Mouse (Mus musculus): ENCODE data around the gene Mthfd2l.

The Mthfd2l gene

DNA sequence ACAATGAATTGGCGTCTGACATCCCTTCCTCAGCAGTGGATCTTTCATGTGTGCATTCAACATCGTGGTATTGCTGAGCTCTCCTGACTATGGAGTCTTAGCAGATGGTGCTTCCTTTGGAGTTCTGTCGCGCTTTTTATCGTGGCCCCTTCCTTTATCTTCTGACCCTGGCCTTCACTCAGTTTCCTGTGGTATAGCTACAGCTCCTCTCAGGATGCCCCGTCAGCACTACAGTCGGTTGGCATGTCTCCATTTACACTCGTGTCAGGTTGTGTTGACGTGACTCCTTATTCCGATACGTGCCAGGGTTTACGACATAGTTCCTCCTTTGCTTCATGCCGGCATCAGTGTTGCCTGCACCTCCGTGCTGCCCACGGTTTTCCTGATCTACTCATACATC is 18.6 kb downstream of the Mthfd2l start:
- no peak for DNase-seq (ENCODE audit: low read depth)

DNA sequence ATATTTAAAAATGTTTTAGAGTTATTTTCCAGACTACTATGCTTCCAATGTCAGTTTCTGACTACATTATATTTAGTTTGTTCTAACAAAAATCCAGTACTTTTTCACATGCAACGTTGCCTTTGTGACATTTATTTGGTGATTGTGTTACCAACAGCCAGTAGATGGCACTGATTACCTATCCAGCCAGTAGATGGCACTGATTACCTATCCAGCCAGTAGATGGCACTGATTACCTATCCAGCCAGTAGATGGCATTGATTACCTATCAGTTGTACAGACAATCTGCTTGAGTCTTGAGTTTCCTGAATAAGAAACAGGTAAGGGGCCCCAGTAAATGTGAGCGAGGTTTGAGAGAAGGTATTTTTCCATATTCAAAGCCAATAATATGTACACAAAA is 20.6 kb downstream of the Mthfd2l start:
- peak; percentile 53 for DNase-seq (ENCODE audit: low read depth)

DNA sequence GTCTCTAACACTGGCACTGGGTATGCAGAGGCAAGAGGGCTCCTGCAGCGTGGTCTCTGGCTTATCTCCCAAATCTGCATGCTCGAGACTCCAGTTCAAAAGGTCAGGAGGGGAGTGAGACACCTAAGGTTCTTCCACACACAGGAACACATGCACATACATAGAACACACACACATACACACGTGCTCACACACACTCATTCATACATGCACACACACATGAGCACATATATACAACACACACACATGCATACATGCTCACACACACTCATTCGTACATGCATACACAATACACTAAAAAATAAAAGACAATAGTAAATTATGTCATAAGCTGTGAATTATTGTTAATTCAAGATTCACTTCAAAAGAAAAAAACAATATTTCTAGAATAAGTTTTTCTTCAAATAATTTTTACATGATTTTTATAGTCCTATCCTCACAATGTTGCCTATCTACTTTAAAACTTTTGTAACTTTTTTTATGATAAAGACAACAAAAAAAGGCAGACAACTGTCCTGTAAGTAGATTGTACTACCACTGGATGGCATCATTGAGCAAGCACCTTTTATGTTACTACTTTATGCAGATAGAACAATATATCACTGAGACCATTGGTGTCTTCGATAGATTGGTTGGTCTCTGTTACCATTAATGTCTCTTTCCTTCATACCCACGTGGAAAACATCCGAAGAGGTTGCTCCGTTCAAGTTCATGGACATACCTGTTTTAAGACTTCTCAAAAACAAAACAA is 22.0 kb downstream of the Mthfd2l start:
- DNase-seq (ENCODE audit: low read depth): peak; percentile 56

DNA sequence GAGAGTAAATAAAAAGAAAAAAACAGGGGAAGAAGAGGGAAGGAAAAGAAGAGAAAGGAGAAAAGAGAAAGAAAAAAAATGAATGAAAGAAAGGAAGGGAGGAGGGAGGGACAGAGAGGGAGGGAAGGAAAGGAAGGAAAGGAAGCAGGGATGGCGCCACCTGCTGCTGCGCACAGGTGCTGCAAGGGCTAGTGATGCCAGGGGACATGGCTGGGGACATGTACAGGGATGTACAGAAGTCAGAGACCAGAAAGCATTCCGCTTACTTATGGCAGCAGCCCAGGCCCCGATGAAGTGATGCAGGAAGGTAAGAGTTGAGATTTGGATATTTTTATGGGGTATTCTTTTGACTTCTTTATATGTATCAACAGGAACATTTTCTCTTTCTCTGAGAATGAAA is 33.4 kb downstream of the Mthfd2l start:
- peak; percentile 43 for DNase-seq (ENCODE audit: low read depth)

DNA sequence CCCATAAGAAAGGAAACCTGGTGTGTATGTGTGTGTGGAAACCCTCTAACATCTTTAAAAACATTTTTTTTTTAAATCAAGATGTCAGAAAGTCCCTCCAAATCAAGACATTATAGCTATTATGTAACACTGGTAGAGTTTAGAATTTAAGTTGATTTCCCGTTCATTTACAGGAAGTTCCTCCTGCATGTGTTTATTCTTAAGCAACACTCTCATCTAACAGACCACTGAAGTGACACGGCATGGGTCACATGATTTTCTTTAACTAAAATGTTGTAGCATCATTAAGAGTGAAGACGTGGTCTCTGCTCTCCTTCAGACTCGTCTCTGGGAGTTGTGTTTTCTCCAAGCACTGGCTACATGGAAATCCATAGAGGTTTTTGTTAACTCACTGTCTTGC is 33.8 kb downstream of the Mthfd2l start:
- DNase-seq (ENCODE audit: low read depth): no peak

DNA sequence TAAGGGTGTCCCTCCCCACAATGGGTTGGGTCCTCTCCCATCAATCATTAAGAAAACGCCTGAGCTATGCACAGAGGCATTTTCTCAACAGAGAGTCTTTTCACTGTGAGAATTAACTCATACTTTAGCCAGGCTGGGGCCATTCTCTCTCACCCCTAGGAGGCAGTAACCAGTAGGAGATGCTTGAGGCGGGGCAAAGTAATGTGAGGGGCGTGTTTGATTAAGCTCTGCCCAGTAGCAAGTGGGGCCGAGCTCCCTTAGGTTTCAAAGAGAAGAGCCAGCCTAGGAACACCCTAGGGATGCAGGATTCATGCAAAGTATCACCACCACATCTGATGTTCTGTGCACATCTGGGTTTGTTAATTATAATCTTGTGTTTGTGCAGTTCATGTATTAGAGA is 34.5 kb downstream of the Mthfd2l start:
- no peak for DNase-seq (ENCODE audit: low read depth)

DNA sequence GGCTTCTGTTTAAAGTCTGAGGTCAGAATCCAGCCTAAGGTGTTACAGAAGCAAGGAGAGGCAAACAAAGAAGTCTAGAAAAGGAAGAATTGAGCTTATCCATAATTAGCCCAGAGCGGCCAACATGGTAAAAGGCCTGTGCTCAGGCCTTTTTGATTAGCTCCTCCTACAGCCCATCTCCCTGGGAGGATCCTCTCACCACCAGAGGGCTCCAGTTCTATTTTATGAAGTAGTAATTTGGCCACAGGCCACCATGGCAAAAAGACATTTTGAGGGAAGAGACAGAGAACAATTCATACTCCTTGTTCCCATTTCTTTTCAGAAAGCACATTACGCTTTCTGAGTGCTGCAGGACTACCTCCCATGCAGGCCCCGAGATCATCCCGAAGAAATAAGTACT is 46.3 kb downstream of the Mthfd2l start:
- DNase-seq (ENCODE audit: low read depth): peak; percentile 40

DNA sequence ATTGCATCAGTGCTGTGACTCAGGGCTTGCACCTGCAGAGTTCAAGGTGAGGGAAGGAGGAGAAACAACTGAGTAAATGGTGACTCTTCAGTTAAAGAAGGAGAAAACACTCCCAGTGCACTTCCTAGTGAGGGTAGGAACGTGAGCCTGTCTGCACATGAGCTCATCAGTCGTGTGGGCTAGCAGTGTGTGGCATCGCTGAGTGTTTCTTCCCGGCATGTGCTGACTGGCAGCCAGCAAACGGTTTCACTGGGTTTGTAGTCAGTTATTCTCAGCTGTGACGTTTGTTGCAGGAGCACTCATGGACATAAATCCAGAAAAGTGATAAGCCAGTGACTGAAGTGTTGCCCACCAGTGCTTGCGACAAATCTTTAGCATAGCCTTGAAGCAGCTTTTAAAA is 49.4 kb downstream of the Mthfd2l start:
- no peak for DNase-seq (ENCODE audit: low read depth)

DNA sequence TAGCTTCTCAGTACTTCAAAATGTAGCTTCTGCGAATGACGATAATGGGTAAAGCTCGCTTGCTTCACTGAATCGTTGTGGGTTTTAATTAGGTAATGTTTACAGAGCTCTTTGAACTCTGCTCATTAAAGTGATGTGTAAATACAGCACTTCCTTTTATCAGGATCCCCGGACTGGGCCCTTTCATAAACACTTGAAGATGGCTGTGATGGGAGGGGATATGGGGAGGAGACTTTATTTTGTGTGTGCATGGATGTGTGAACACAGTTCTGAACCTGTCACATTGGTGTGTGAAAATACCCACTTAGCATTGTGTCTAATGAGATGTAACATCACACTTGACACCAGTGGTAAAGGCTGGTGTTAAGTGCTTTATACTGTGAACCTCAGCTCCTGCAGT is 56.7 kb downstream of the Mthfd2l start:
- DNase-seq (ENCODE audit: low read depth): no peak

DNA sequence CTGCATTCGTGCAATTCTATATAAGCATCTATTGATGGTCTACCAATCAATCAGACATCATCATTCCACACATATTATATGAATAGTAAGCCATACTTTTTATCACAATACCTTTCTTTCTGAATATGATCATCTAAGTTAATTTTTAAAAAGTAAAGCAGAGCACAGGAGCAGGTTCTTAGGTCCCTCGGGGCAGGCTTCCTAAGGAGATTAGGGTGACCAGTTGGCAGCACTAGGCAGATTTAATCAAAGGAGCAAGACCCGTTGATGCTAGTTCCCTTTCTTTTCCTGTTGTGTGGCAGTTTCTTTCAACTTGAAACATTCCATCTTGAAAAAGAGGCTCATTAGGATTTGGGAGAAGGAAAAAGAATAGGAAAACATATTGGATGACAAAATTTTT is 57.2 kb downstream of the Mthfd2l start:
- DNase-seq (ENCODE audit: low read depth): no peak

DNA sequence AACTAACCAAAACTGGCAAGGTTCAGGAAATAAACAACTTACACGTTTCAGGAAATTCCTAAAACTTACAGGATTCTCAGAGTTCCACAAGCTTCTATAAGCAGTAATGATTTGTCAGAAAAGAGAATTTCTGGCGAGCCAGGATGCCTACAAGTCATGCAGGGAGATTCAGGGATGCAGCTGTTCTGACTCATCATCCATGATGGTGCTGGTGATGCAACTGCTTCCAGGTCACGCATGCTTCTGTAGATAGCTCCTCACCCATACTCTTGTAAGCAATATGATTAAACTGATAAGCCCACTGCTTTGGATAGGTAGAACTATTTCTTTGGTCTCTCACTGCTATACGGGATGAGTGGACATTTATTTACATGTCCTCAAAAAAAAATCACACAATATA is 57.7 kb downstream of the Mthfd2l start:
- no peak for DNase-seq (ENCODE audit: low read depth)

DNA sequence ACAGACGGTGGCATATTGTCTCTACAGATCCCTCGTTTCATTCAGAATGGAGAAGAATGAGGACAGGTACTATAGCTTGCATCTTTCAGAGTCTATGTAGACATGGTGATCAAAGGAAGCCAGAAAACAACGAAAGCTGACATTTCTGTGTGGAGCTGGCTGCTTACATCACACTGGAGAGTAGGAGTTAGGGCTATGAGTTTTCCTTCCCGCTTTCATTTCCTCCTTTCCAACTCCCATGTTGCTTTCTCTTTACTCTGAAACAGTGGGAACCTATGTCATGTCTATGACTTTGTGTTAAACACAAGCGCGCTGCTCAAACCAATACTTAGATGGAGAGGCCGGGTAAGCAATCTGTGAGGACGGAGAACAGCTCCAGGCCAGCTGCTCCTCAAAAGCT is 69.0 kb downstream of the Mthfd2l start:
- no peak for DNase-seq (ENCODE audit: low read depth)

DNA sequence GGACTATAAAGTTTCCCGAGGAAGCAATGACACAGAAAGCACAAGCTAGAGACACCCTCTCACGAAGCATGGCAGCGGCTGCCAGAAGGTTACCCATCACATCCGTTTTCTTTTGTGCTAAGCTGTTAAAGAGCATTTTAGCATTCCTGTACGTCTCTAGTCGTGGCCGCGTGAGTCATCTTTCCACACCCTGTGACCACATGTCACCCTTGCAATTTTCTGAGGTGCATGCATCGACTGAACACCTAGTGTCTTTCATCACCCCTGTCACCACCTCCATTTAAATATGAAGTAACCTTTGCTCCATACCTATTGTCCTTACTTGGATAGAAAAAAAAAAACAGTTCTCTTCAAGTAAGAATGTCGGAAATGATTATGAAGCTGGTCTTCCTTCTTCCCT is 84.3 kb downstream of the Mthfd2l start:
- DNase-seq (ENCODE audit: low read depth): no peak

DNA sequence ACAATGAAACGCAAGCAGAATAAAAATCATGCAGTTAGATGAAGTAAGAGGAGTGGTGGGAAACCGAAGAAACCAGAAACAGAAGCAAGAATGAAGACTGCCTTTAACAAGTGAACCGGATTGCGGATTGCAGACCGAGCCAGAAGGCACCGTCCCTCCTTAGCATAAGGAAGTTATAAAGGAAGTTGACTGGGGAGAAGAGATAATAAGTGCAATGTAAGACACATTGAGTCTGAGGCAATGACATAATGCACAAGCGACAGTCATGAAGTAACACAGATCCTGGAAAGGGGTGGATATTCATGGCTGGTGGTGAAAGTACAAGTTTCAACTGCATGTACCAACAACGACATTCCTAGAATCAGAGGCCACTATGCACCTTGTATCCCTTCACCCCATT is 92.2 kb downstream of the Mthfd2l start:
- no peak for DNase-seq (ENCODE audit: low read depth)

DNA sequence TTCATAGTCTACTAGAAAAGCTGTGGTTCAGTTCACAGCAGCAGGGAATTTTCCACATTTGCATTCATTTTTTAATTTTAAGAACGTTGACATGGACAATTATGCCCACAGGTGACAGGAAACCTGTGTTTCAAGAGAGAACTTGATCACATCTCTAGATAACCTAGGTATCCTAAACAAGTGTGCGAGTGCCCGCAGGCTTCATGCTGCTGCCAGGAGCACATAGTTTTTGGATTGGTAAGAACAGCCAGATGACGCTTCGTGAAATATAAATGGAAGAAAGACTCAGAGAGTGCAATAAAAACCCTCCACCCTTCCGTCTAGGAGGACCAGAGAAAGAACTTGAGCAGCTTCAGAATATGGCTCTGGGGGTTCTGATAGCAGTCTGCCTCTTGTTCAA is 96.2 kb downstream of the Mthfd2l start, which contains the start of gene Epgn:
Gene Epgn (plus strand): TSS at position 301 of the 400 bp plus-strand sequence.
- DNase-seq (ENCODE audit: low read depth): no peak

DNA sequence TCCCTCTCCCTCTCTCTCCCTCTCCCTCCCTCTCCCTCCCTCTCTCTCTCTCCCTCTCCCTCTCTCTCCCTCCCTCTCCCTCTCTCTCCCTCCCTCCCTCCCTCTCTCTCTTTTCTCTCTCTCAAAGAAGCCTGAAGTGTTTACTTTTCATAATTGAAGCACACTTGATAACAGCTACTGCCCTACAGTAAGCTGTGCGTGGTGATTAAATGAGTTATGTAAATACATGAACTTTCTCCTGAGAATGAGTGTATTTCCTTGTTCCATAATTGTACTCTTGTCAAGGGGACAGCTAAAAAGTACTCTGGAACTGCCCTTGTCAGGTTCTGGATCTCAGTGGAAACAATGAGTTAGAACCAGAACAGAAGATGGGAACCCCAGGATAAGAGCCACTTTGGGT is 96.9 kb downstream of the Mthfd2l start:
- no peak for DNase-seq (ENCODE audit: low read depth)

DNA sequence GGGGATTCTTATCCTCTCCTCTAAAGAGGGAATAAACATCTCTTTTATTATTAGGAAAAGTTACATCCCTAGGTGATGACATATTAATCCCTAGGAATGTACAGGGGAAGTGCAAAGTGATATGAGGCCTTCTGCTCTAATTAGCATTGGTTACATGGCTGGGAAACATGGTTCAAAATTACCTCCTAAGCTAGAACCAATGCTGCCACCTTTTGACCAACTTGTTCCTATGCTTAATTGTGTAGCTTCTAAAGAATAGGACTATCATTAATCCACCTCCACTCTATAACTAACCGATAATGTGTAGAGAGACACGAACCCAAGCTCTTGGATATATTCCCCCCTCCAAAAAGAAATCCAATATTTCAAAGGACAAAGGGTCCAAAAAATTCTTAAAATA is 99.7 kb downstream of the Mthfd2l start:
- DNase-seq (ENCODE audit: low read depth): no peak

DNA sequence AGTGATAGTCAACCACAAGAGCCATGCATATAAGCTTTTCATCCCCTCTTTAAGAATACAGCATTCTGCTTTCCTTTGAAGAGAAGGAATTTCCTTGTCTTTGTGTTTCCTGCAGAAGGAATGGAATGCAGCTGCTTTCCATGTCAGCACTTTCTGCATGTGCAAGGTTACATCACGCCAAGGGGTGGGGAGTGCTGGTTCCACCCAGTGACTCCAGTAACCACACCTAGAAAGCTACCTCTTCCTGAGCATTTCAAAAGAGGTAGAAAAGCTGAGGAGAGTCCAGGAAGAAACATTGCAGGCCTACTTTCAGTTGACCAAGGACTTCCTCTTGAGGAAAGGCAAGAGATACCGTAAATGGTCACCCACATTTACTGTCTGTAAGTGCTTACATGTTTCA is 104.4 kb downstream of the Mthfd2l start:
- DNase-seq (ENCODE audit: low read depth): no peak

DNA sequence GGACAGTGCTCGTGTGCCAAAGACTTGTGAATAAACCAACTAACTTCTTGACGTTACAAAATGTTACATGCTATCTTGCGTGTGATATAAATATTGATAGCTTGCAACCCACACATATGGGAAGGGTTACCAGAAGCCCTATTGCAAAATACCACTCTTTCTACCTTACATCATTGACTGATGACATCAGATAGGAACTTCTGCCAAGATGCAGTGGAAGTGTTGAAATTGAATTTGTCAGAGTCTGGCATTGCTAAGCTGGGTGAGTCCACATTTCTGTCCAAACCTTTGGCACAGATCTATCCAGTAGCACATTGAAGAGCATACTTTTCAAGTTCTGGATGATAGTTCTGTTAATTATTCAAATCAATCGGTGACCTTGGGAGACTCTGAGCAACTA is 105.7 kb downstream of the Mthfd2l start:
- no peak for DNase-seq (ENCODE audit: low read depth)

DNA sequence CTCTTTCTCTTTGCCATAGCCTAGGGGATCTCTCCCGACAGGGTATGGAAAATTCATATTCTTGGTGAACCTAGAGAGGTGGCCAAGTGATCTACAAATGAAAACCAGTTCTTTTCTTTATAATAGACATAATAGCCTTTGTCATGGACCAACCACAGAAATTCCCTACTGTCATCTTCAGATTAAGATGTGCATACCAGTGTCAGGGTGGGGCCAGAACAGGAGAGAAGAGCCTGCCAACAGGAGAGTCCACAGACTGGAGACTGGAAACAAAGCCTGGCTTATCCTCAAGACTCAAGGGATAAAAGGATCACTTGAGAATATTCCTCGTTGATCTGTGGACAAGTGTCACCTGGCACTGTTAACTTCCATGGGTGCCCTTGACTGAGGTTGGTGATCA is 106.8 kb downstream of the Mthfd2l start:
- no peak for DNase-seq (ENCODE audit: low read depth)

DNA sequence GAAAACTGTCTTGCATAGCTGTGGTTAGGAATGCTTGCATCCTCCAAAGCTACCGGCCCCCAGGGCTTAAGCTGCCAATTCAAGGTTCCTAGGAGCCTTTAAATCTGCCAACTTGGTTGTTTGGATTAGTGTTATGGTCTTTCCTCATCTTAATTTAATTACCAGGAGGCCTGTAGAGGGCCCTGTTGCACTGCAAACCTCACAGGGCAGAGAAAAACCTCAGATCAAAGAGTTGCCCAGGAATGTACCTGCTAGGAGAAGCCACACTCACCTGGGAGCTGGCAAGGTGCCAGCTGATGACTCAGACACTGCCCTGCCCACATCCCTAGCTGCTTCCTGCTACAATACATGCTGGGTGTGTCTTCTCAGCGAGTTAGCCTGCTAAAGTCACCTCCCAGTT is 107.6 kb downstream of the Mthfd2l start:
- peak; percentile 10 for DNase-seq (ENCODE audit: low read depth)

DNA sequence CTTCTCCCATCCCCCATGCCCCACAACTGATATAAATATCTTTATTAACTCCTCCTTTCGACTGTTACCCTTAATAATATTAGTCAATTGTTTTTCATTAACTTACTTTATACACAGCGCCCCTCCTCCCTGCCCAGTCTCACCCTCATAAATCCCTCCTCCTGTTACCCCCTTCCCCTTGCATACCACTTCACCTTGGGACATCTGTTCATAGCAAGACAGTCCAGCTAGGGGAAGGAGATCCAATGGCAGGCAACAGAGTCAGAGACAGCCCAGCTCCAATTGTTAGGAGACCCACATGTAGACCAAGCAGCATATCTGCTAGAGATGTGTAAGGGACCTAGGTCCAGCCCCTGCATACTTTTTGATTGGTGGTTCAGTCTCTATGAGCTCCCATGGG is 108.0 kb downstream of the Mthfd2l start:
- no peak for DNase-seq (ENCODE audit: low read depth)

DNA sequence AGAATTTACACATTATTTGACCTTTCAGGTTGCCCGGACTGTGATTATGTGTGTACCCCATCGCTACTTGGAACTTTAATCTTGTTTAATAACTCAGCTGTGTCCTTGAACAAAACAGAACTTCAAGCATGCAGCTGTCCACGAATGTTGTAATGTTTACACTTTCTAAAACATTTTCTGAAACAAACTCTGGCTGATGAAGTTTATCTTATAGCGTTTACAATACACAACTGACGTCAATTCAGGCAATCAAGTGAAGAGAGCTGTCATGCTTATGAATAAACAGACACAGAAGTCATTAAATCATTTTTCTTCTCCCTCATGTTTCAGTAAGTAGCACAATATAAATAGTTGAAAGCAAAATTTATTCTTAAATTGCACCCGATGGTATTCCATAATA is 117.1 kb downstream of the Mthfd2l start:
- DNase-seq (ENCODE audit: low read depth): no peak

DNA sequence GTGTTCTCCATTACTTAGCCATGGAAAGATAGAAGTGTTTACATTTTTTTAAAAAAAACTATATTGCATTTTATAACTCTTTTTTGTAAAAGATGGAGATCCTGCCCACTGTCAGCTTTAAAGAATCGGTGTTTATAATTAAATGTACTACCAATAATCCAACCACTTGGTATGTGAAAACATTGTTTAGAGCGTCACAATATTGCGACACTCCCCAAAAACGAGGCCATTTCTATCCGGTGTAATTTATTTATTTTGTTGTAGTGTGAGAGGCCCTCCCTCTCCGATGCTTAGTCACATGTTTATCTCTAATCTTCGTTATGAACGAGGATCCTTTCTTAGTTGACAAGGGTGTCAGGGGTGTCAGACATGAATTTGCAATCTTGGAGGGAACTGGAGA is 117.5 kb downstream of the Mthfd2l start:
- no peak for DNase-seq (ENCODE audit: low read depth)

Data from naive thymus-derived CD4-positive, alpha-beta T cell, adult 2 months (primary cell).